In genomic region chr17:67602556-67602955, GRCm38 (mm10) we compare ENCODE assay signal across 27 mouse cellular contexts. TPM values are rescaled to one million over a fixed set of nuclear protein-coding genes. Genes with fewer than 3 reads are reported as not detected.
DNase-seq lines count a peak whose midpoint lies in the region; ATAC-seq and TF ChIP-seq lines count a peak whose summit lies in the region.
"Had no signal": no experiment of that assay in that cellular context is flagged by ENCODE, and none has a peak within 500 bp of the region (broad histone marks: within the 10 kb centered on the region; RNA-seq: fewer than 3 reads in every experiment).

No protein-coding gene starts in this region.

- peak; percentile 52 to 60 for DNase-seq in cerebellum, postnatal 10 days
- no peak for DNase-seq in cerebellum, adult 11 months
- DNase-seq in heart, adult 18-20 months, result peak; percentile 40 to 48
- no peak for DNase-seq in heart, embryonic 10.5 days (ENCODE audit: low spot score)
- peak; percentile 70 for DNase-seq in liver, adult 2 months (ENCODE audit: extremely low read depth, low read depth, low spot score)
- DNase-seq in layer of hippocampus, adult 9-10 months (ENCODE audit: low spot score), result no peak
- DNase-seq: adrenal gland, postnatal 10 days; cerebellum, adult 18-20 months; kidney, adult 18-20 months; layer of hippocampus, postnatal 36 days; liver, postnatal 0 days; thymus, postnatal 25 days had no signal

- TF ChIP-seq CTCF in liver, adult 2 months (IDR thresholded peaks at IDR 0.05; ENCODE audit: low read depth, low read length), result no peak

- H3K36me3 ChIP-seq in heart, embryonic 10.5 days, result no peaks in the 10 kb centered on the region
- no peaks in the 10 kb centered on the region for H3K36me3 ChIP-seq in liver, adult 2 months (ENCODE audit: control insufficient read depth, insufficient read depth, low read length)
- no peaks in the 10 kb centered on the region for H3K36me3 ChIP-seq in liver, embryonic 12.5 days
- H3K36me3 ChIP-seq: embryonic facial prominence, embryonic 10.5 days; heart, embryonic 13.5 days; hindbrain, embryonic 10.5 days; limb, embryonic 15.5 days; midbrain, embryonic 13.5 days had no signal

- WGBS in heart, embryonic 10.5 days, result 84% methylated on average over 4 of the region's 4 CpGs
- WGBS in liver, adult 2 months, result 18% methylated on average over 4 of the region's 4 CpGs
- 74% methylated on average over 4 of the region's 4 CpGs for WGBS in liver, embryonic 12.5 days (ENCODE audit: insufficient replicate concordance)

- no peaks in the 10 kb centered on the region for H3K27me3 ChIP-seq in heart, embryonic 10.5 days (ENCODE audit: insufficient read depth, poor library complexity, severe bottlenecking)
- H3K27me3 ChIP-seq in liver, adult 2 months (ENCODE audit: control insufficient read depth, insufficient read depth, low read length), result no peaks in the 10 kb centered on the region
- H3K27me3 ChIP-seq in liver, embryonic 12.5 days (replicated peaks), result no peaks in the 10 kb centered on the region
- H3K27me3 ChIP-seq: heart, embryonic 13.5 days; limb, embryonic 15.5 days; midbrain, embryonic 13.5 days; Patski had no signal

- no peaks in the 10 kb centered on the region for H3K79me2 ChIP-seq in liver, adult 2 months (ENCODE audit: control insufficient read depth, insufficient read depth, low read length)

- H3K4me1 ChIP-seq in heart, embryonic 10.5 days, result no peaks in the 10 kb centered on the region
- peaks cover 7% of the 10 kb centered on the region; the same call in 1 of the 2 replicates for H3K4me1 ChIP-seq in liver, adult 2 months (ENCODE audit: control insufficient read depth, insufficient read depth, low read length)
- no peaks in the 10 kb centered on the region for H3K4me1 ChIP-seq in liver, embryonic 12.5 days
- H3K4me1 ChIP-seq in brown adipose tissue, adult 24 weeks (ENCODE audit: control insufficient read depth, insufficient read depth, insufficient read length, low read length), result peaks cover 5% of the 10 kb centered on the region
- H3K4me1 ChIP-seq: limb, embryonic 15.5 days had no signal

- ATAC-seq in liver, embryonic 12.5 days, result no peak
- ATAC-seq: activated CD4-positive, CD25-positive, alpha-beta regulatory T cell, adult 4 months; liver, postnatal 0 days; midbrain, embryonic 13.5 days; Patski had no signal

- TF ChIP-seq POLR2A in liver, adult 2 months (IDR thresholded peaks at IDR 0.05; ENCODE audit: extremely low read depth, insufficient read depth, low read length), result no peak

- no peak overlapping the region for H3K4me3 ChIP-seq in heart, embryonic 10.5 days
- H3K4me3 ChIP-seq in liver, adult 2 months (ENCODE audit: insufficient read depth, low read depth, low read length), result no peak overlapping the region
- no peak overlapping the region for H3K4me3 ChIP-seq in liver, embryonic 12.5 days
- H3K4me3 ChIP-seq in brown adipose tissue, adult 24 weeks (ENCODE audit: insufficient read depth, low read depth, low read length), result no peak overlapping the region
- H3K4me3 ChIP-seq: embryonic facial prominence, embryonic 10.5 days; heart, embryonic 13.5 days; hindbrain, embryonic 10.5 days; limb, embryonic 15.5 days; midbrain, embryonic 13.5 days had no signal

- no peak overlapping the region for H3K27ac ChIP-seq in heart, embryonic 10.5 days
- no peak overlapping the region for H3K27ac ChIP-seq in liver, adult 2 months (replicated peaks; ENCODE audit: insufficient read depth, low read depth, low read length)
- H3K27ac ChIP-seq in liver, embryonic 12.5 days, result no peak overlapping the region
- H3K27ac ChIP-seq in brown adipose tissue, adult 24 weeks (replicated peaks; ENCODE audit: low read depth, low read length), result 0 out of 2 replicates have a peak overlapping the region, but pooled peaks have one; percentile 20
- H3K27ac ChIP-seq: embryonic facial prominence, embryonic 10.5 days; heart, embryonic 13.5 days; hindbrain, embryonic 10.5 days; kidney, postnatal 0 days; limb, embryonic 15.5 days; midbrain, embryonic 13.5 days had no signal

- H3K9me3 ChIP-seq in heart, embryonic 10.5 days, result no peaks in the 10 kb centered on the region
- H3K9me3 ChIP-seq in liver, embryonic 12.5 days (replicated peaks), result no peaks in the 10 kb centered on the region
- H3K9me3 ChIP-seq: embryonic facial prominence, embryonic 10.5 days; hindbrain, embryonic 10.5 days; limb, embryonic 15.5 days; midbrain, embryonic 13.5 days had no signal

- no peak overlapping the region for H3K9ac ChIP-seq in liver, adult 2 months (ENCODE audit: low read depth, low read length)
- H3K9ac ChIP-seq in liver, embryonic 12.5 days, result no peak overlapping the region
- H3K9ac ChIP-seq: heart, embryonic 13.5 days; limb, embryonic 15.5 days; liver, postnatal 0 days; midbrain, embryonic 13.5 days had no signal

- no peak overlapping the region for H3K4me2 ChIP-seq in liver, embryonic 12.5 days
- H3K4me2 ChIP-seq: heart, embryonic 13.5 days; limb, embryonic 15.5 days; midbrain, embryonic 13.5 days had no signal

RNA-seq across cellular contexts. Expression of gene Lrrc30, which starts 30.0 kb away (rescaled TPM):
- under 1 TPM; 0.46 to 0.50 TPM for total RNA-seq in heart, adult 18-20 months (2021)
- polyA plus RNA-seq in heart, embryonic 10.5 days (2016; fragmentation: Nextera tagmentation; extraction: Ambion mirVana), result 0.08 TPM in 1 of 2 replicates, not detected in the other
- total RNA-seq in liver, adult 2 months (2014; rRNA removed), result not detected in 2 replicates
- polyA plus RNA-seq in liver, adult 2 months (2012; rRNA removed), result not detected in 2 replicates
- not detected in 2 replicates for polyA plus RNA-seq in liver, embryonic 12.5 days (2016; fragmentation: Nextera tagmentation; extraction: Ambion mirVana)
- polyA plus RNA-seq in brown adipose tissue, adult 24 weeks (2012; ENCODE audit: insufficient read depth, insufficient read length, missing spikeins), result 0.59 and 5.8 TPM in 2 replicates
- total RNA-seq: common myeloid progenitor, adult 5-6 weeks; layer of hippocampus, postnatal 36 days; left cerebral cortex, postnatal 25 days; megakaryocyte, adult 5-6 weeks had no signal
- polyA plus RNA-seq: activated CD4-positive, CD25-positive, alpha-beta regulatory T cell, adult 4 months; heart, embryonic 13.5 days; hindbrain, embryonic 10.5 days; kidney, postnatal 0 days; liver, postnatal 0 days; midbrain, embryonic 13.5 days; neural tube, embryonic 14.5 days; Patski; small intestine, adult 2 months had no signal

Comparison
In these comparisons a context has a peak if more than half of its experiments do, and no peak if none do; other contexts are left out.
1. DNase-seq: peak in cerebellum, postnatal 10 days (2 of 2), heart, adult 18-20 months (2 of 2) and liver, adult 2 months (single experiment); none in cerebellum, adult 11 months (single experiment), heart, embryonic 10.5 days (single experiment) and layer of hippocampus, adult 9-10 months (single experiment).